Mouse (Mus musculus) midbrain, postnatal 0 days (tissue): Measurements from ENCODE around the gene Mob3c. TPM values are rescaled to one million over a fixed set of nuclear protein-coding genes. Genes with fewer than 3 reads are reported as not detected.
A peak's percentile ranks its signal among the peaks of the same experiment; 100 is the strongest.

Experiments used
- ATAC-seq: fragments of 200-750 bp; cut with Nextera tagmentation; 2 replicates; pipeline ENCODE4 v1.8.0; 2017; ENCODE audit warnings: moderate number of reproducible peaks, mild to moderate bottlenecking, moderate TSS enrichment, moderate library complexity; ENCODE audit not compliant: low FRiP score
- DNase-seq: peaks from one replicate; pipeline ENCODE4 v3.0.0-alpha.2; 2015; ENCODE audit warnings: low spot score
- H3K27ac ChIP-seq: fragments of 300-500 bp; sonication (generic); 2 replicates; pipeline ENCODE4 v1.5.1; 2014; ENCODE audit warnings: low read depth, mild to moderate bottlenecking, low read length, mixed read lengths
- H3K27me3 ChIP-seq: fragments of 300-500 bp; sonication (generic); 2 replicates; pipeline ENCODE4 v1.6.1; 2014; ENCODE audit warnings: low read length, control low read depth, mixed read lengths; ENCODE audit not compliant: insufficient read depth
- H3K36me3 ChIP-seq: fragments of 300-500 bp; sonication (generic); 2 replicates; pipeline ENCODE4 v1.6.1; 2014; ENCODE audit warnings: low read length, control low read depth, mixed read lengths; ENCODE audit not compliant: insufficient read depth
- H3K4me1 ChIP-seq: fragments of 300-500 bp; sonication (generic); 2 replicates; pipeline ENCODE4 v1.6.1; 2014; ENCODE audit warnings: mild to moderate bottlenecking, control low read depth, antibody characterized with exemption, low read length, mixed read lengths; ENCODE audit not compliant: insufficient read depth
- H3K4me2 ChIP-seq: fragments of 300-500 bp; sonication (generic); 2 replicates; pipeline ENCODE4 v1.6.1; 2014; ENCODE audit warnings: low read depth, mild to moderate bottlenecking, low read length, mixed read lengths; ENCODE audit not compliant: poor library complexity, severe bottlenecking
- H3K4me3 ChIP-seq: fragments of 300-500 bp; sonication (generic); 2 replicates; pipeline ENCODE4 v1.5.1; 2014; ENCODE audit warnings: low read depth, mild to moderate bottlenecking, low read length, moderate library complexity
- H3K9ac ChIP-seq: fragments of 300-500 bp; sonication (generic); replicated peaks from 2 replicates; pipeline ENCODE4 v1.6.1; 2014; ENCODE audit warnings: mild to moderate bottlenecking, low read length, moderate library complexity, mixed read lengths; ENCODE audit not compliant: poor library complexity, severe bottlenecking
- H3K9me3 ChIP-seq: fragments of 300-500 bp; sonication (generic); 2 replicates; pipeline ENCODE4 v1.6.1; 2016; ENCODE audit warnings: low read length, control low read depth
- CTCF ChIP-seq: IDR thresholded peaks from 2 replicates; pipeline ENCODE4 v1.5.1; 2016; ENCODE audit warnings: antibody characterized with exemption, mild to moderate bottlenecking
- WGBS: fragments of 180-500 bp; shearing (Covaris S2); extraction: QIAGEN DNeasy Blood & Tissue Kit; methylation state at CpG from one replicate; pipeline ENCODE4 v1.1.7; 2014; 5-methylcytosine and 5-hydroxymethylcytosine counted together
- polyA plus RNA-seq: library from polyadenylated mRNA; unstranded; fragments of >200 nt; fragmentation: Nextera tagmentation; extraction: Ambion mirVana; gene quantifications from 2 replicates; pipeline ENCODE4 v1.2.1, GENCODE M21; 2015
- total RNA-seq: library from RNA; depleted of rRNA; stranded (reverse); fragments of >200 nt; gene quantifications from 2 replicates; pipeline ENCODE4 v1.2.3, GENCODE M21; 2014

The Mob3c gene
- total and polyA plus RNA-seq, 2 experiments from 2014 or later = 3.1 to 12.1 TPM

DNA sequence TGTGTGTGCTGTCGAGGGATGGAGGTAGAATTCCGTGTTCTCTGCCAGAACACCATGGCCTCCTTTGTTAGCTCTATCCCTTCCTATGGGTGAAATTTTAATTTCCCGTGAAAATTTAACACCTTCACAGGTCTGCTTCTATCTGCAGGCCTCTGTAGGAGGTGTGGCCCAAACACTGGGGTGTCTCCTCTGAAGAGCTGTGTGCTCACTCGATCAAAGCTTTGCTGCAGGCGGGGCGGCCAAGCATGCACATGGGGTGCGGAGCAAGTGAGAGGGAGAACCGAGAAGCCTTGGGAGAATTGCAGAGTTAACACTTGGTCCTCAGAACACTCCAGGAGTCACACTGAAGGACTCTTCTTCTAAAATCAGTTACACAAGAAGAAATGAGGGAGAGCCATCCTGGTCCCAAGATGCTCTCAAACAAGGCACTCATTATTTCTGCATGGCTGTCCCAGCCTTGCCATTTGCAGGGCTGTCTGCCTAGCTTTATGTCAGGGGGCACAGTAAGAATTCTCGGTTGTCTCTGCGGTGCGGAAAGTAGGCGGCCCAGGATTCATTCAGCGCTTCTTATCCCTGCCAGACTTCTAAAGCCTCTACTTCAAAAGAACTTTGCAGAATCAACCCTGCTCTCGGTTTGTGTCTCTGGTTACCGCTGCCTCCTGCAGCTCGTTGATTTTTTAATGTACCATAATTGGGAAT is 41.8 kb downstream of the Mob3c start:
- H3K4me2 ChIP-seq = no peak overlapping the region
- H3K4me1 ChIP-seq = no peaks in the 10 kb centered on the region
- peaks cover 1% of the 10 kb centered on the region for H3K36me3 ChIP-seq
- 15% methylated on average over 16 of the region's 16 CpGs for WGBS
- TF ChIP-seq CTCF = no peak
- ATAC-seq (peak; percentile 41; the same call in 1 of the 2 replicates), DNase-seq (no peak)
- peak overlapping the region; percentile 39; the same call in 1 of the 2 replicates for H3K27ac ChIP-seq
- no peak overlapping the region for H3K4me3 ChIP-seq
- no peak overlapping the region for H3K9ac ChIP-seq
- H3K27me3 ChIP-seq = no peaks in the 10 kb centered on the region
- H3K9me3 ChIP-seq = no peaks in the 10 kb centered on the region

DNA sequence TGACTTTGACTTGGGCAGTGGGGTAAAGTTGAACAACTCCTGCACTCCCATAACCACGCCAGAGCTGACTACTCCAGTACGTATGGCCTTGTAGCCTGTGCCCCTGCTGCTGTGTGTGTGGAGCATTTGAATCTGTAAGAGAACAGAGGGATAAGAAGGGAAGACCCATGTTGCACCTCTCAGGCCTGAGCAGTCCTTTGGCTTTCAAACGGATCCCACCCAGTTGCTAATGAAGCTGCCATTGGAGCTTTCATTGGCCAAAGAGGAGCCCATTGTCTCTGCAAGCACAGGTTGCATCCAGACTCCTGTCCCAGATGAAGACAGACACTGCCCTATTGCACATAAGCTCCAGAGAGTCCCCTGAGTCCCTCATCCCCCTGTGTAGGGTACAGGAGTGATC is 45.3 kb downstream of the Mob3c start:
- Histone ChIP-seq H3K9ac (no peak overlapping the region), H3K4me3 (no peak overlapping the region), H3K4me2 (no peak overlapping the region), H3K4me1 (peaks cover 9% of the 10 kb centered on the region; the same call in 1 of the 2 replicates), H3K9me3 (no peaks in the 10 kb centered on the region), H3K36me3 (peaks cover 5% of the 10 kb centered on the region), H3K27me3 (no peaks in the 10 kb centered on the region), H3K27ac (no peak overlapping the region)
- ATAC-seq (no peak), DNase-seq (no peak)
- no peak for TF ChIP-seq CTCF
- WGBS = 76% methylated on average over 3 of the region's 3 CpGs

DNA sequence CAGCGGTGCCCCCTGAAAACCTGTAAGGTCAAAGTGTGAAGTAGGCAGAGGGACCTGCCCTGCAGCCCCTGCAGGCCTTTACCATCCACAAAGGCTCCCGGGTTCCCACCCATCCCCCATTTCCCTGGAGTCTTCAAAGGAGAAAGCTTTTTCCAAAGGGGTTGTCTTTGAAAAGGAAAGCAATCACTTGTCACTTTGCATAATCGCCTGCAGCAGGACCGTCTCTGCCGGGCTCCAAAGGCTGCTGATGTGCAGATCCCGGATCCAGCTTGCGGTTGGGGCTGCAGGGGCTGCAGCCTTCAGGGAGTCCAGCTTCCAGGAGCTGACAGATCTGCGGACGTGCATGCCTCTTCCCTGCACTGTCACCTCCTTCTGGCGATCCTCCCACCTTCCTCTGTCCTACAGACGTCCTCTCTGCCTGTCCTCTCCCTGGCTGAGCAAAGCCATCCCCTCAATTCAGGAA is 50.4 kb downstream of the Mob3c start:
- WGBS = 5% methylated on average over 11 of the region's 11 CpGs
- Histone ChIP-seq H3K36me3 (peaks cover 5% of the 10 kb centered on the region; the same call in 1 of the 2 replicates), H3K4me3 (no peak overlapping the region), H3K4me2 (no peak overlapping the region), H3K27ac (peak overlapping the region; percentile 8; the same call in 1 of the 2 replicates), H3K4me1 (peaks cover 30% of the 10 kb centered on the region), H3K27me3 (no peaks in the 10 kb centered on the region), H3K9ac (0 out of 2 replicates have a peak overlapping the region, but pooled peaks have one; percentile 6), H3K9me3 (no peaks in the 10 kb centered on the region)
- ATAC-seq = peak; percentile 29; the same call in 1 of the 2 replicates
- no peak for DNase-seq
- TF ChIP-seq CTCF = no peak

DNA sequence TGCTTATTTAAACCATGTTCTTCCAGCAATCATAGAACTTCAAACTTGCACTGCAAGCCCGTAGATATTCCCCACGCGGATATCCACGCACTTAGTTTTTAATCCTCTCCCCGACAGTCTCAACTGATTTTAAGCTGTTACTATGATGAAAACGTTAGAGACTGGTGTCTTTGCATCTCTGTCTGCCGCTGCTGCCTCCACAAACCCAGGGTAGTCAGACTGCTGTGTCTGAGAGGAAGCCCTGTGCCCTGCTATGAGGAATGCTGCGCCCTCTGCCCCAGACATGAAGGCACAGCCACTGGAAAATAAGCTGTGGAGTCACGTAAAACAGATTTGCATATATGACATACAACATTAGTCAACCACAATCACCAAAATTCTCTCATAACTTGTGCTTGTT is 50.9 kb downstream of the Mob3c start:
- no peaks in the 10 kb centered on the region for H3K9me3 ChIP-seq

DNA sequence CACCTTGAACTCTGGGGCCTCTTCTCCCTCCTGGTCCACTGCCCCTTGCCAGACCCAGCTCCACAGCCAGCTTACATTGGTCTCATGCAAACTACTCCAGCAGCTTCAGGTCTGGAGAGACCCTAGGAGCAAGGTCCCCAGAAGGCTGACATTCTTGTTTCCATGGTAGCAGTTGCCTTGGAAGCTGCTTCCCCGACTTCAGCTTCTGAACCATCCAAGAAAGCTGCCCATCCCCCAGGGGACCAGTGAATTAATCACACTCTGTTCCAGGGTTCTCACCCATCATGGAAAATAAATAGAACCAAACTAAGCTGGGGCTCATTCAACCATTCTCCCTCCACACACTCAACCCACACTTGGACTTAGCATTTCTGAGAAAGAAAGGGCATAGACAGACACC is 53.3 kb downstream of the Mob3c start:
- 6% methylated on average over 1 of the region's 1 CpGs for WGBS
- peak overlapping the region; percentile 59; the same call in 1 of the 2 replicates for H3K27ac ChIP-seq
- H3K9me3 ChIP-seq = no peaks in the 10 kb centered on the region
- ATAC-seq (peak; percentile 42), DNase-seq (peak; percentile 86)
- H3K4me2 ChIP-seq = no peak overlapping the region
- no peak overlapping the region for H3K4me3 ChIP-seq
- no peak for TF ChIP-seq CTCF
- H3K27me3 ChIP-seq = no peaks in the 10 kb centered on the region
- H3K4me1 ChIP-seq = peaks cover 35% of the 10 kb centered on the region
- H3K9ac ChIP-seq = no peak overlapping the region
- no peaks in the 10 kb centered on the region for H3K36me3 ChIP-seq

More for the DNA sequence above, 50.9 kb downstream of the Mob3c start:
- peaks cover 30% of the 10 kb centered on the region for H3K4me1 ChIP-seq
- H3K4me3 ChIP-seq = no peak overlapping the region
- 23% methylated on average over 9 of the region's 9 CpGs for WGBS
- no peak overlapping the region for H3K9ac ChIP-seq
- ATAC-seq (no peak), DNase-seq (no peak)
- peaks cover 5% of the 10 kb centered on the region; the same call in 1 of the 2 replicates for H3K36me3 ChIP-seq
- H3K4me2 ChIP-seq = no peak overlapping the region
- H3K27ac ChIP-seq = 0 out of 2 replicates have a peak overlapping the region, but pooled peaks have one; percentile 4
- TF ChIP-seq CTCF = no peak
- H3K27me3 ChIP-seq = no peaks in the 10 kb centered on the region

DNA sequence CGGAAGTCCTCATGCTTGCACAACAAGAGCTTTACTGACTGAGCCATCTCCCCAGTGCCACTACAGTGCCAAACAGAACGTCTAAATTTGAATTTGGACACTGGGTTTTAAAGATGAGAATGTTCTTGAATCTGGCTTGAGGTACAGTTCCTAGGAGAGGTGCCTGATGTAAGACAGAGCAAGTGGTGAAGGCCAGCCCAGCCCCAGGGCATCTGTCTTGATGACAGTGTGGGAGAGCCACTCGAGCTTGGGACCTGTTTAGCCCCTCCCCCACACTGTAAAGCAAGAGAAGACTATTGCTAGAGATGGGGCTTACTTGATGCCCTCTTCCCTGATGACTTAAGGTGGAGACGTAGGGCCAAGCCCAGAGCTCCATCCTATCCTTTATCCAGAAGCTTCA is 54.3 kb downstream of the Mob3c start:
- DNase-seq (no peak), ATAC-seq (no peak)
- no peak for TF ChIP-seq CTCF
- Histone ChIP-seq H3K4me1 (peaks cover 36% of the 10 kb centered on the region), H3K36me3 (no peaks in the 10 kb centered on the region), H3K4me2 (no peak overlapping the region), H3K9me3 (no peaks in the 10 kb centered on the region), H3K27me3 (no peaks in the 10 kb centered on the region), H3K9ac (no peak overlapping the region), H3K4me3 (no peak overlapping the region), H3K27ac (no peak overlapping the region)
- WGBS = 66% methylated on average over 4 of the region's 4 CpGs
